Mouse (Mus musculus): ENCODE data around the gene B9d2. TPM values are rescaled to one million over a fixed set of nuclear protein-coding genes. Genes with fewer than 3 reads are reported as not detected.
A peak's percentile ranks its signal among the peaks of the same experiment; 100 is the strongest.

The B9d2 gene
- polyA plus RNA-seq (2012; rRNA removed) = 36.9 and 37.3 TPM in 2 replicates

GRCm38 (mm10) chr7:25680514-25681258 lies at the start of gene B9d2:
Gene B9d2, plus strand, starts transcription at chr7:25680780.
- WGBS = under 1% methylated on average over 46 of the region's 46 CpGs
- H3K4me1 ChIP-seq (ENCODE audit: control insufficient read depth, insufficient read depth, low read length) = peaks cover 6% of the 10 kb centered on the region; the same call in 1 of the 2 replicates
- TF ChIP-seq CTCF (IDR thresholded peaks at IDR 0.05; ENCODE audit: borderline replicate concordance, insufficient read depth, low read depth, low read length) (no peak), POLR2A (IDR thresholded peaks at IDR 0.05; ENCODE audit: borderline replicate concordance, insufficient read depth, low read length) (0 out of 2 replicates have a peak, but pooled peaks have one; percentile 14)
- H3K27ac ChIP-seq (ENCODE audit: insufficient read depth, low read length) = peak within 1 kb of the TSS; percentile 91
- H3K4me3 ChIP-seq (replicated peaks; ENCODE audit: insufficient read depth, low read depth, low read length) = peak within 1 kb of the TSS; percentile 94
- H3K27me3 ChIP-seq (ENCODE audit: control insufficient read depth, insufficient read depth, low read length) = no peaks in the 10 kb centered on the region
- peak; percentile 91 to 95 for DNase-seq

- Histone ChIP-seq H3K4me3 (replicated peaks; ENCODE audit: insufficient read depth, low read depth, low read length) (no peak overlapping the region), H3K27ac (ENCODE audit: insufficient read depth, low read length) (no peak overlapping the region), H3K27me3 (ENCODE audit: control insufficient read depth, insufficient read depth, low read length) (no peaks in the 10 kb centered on the region), H3K4me1 (ENCODE audit: control insufficient read depth, insufficient read depth, low read length) (peaks cover 17% of the 10 kb centered on the region)
- DNase-seq = no peak
- 77% methylated on average over 5 of the region's 5 CpGs for WGBS
- TF ChIP-seq POLR2A (IDR thresholded peaks at IDR 0.05; ENCODE audit: borderline replicate concordance, insufficient read depth, low read length) (no peak), CTCF (IDR thresholded peaks at IDR 0.05; ENCODE audit: borderline replicate concordance, insufficient read depth, low read depth, low read length) (no peak)
Observed at GRCm38 (mm10) chr7:25632679-25633078, 47.9 kb upstream of the B9d2 start.

- no peaks in the 10 kb centered on the region for H3K27me3 ChIP-seq (ENCODE audit: control insufficient read depth, insufficient read depth, low read length)
- TF ChIP-seq CTCF (IDR thresholded peaks at IDR 0.05; ENCODE audit: borderline replicate concordance, insufficient read depth, low read depth, low read length) (no peak), POLR2A (IDR thresholded peaks at IDR 0.05; ENCODE audit: borderline replicate concordance, insufficient read depth, low read length) (no peak)
- no peak overlapping the region for H3K4me3 ChIP-seq (replicated peaks; ENCODE audit: insufficient read depth, low read depth, low read length)
- WGBS = 23% methylated on average over 3 of the region's 3 CpGs
- H3K4me1 ChIP-seq (ENCODE audit: control insufficient read depth, insufficient read depth, low read length) = peaks cover 36% of the 10 kb centered on the region
- DNase-seq = no peak
- H3K27ac ChIP-seq (ENCODE audit: insufficient read depth, low read length) = no peak overlapping the region
Observed at GRCm38 (mm10) chr7:25636373-25636772, 44.2 kb upstream of the B9d2 start.

GRCm38 (mm10) chr7:25637099-25637498 lies 43.5 kb upstream of the B9d2 start:
- Histone ChIP-seq H3K4me1 (ENCODE audit: control insufficient read depth, insufficient read depth, low read length) (peaks cover 36% of the 10 kb centered on the region), H3K4me3 (replicated peaks; ENCODE audit: insufficient read depth, low read depth, low read length) (no peak overlapping the region), H3K27ac (ENCODE audit: insufficient read depth, low read length) (no peak overlapping the region), H3K27me3 (ENCODE audit: control insufficient read depth, insufficient read depth, low read length) (no peaks in the 10 kb centered on the region)
- TF ChIP-seq POLR2A (IDR thresholded peaks at IDR 0.05; ENCODE audit: borderline replicate concordance, insufficient read depth, low read length) (no peak), CTCF (IDR thresholded peaks at IDR 0.05; ENCODE audit: borderline replicate concordance, insufficient read depth, low read depth, low read length) (no peak)
- DNase-seq = no peak
- WGBS = 79% methylated on average over 5 of the region's 5 CpGs

GRCm38 (mm10) chr7:25639754-25640153 lies 40.8 kb upstream of the B9d2 start:
- Histone ChIP-seq H3K4me1 (ENCODE audit: control insufficient read depth, insufficient read depth, low read length) (peaks cover 45% of the 10 kb centered on the region), H3K27ac (ENCODE audit: insufficient read depth, low read length) (peak overlapping the region; percentile 2; the same call in 1 of the 2 replicates), H3K27me3 (ENCODE audit: control insufficient read depth, insufficient read depth, low read length) (no peaks in the 10 kb centered on the region), H3K4me3 (replicated peaks; ENCODE audit: insufficient read depth, low read depth, low read length) (no peak overlapping the region)
- TF ChIP-seq POLR2A (IDR thresholded peaks at IDR 0.05; ENCODE audit: borderline replicate concordance, insufficient read depth, low read length) (no peak), CTCF (IDR thresholded peaks at IDR 0.05; ENCODE audit: borderline replicate concordance, insufficient read depth, low read depth, low read length) (no peak)
- DNase-seq = peak; percentile 64 to 85
- 12% methylated on average over 4 of the region's 4 CpGs for WGBS

GRCm38 (mm10) chr7:25644136-25644535 lies 36.4 kb upstream of the B9d2 start:
- WGBS = 49% methylated on average over 10 of the region's 10 CpGs
- TF ChIP-seq POLR2A (IDR thresholded peaks at IDR 0.05; ENCODE audit: borderline replicate concordance, insufficient read depth, low read length) = no peak
- no peak for TF ChIP-seq CTCF (IDR thresholded peaks at IDR 0.05; ENCODE audit: borderline replicate concordance, insufficient read depth, low read depth, low read length)
- Histone ChIP-seq H3K27ac (ENCODE audit: insufficient read depth, low read length) (no peak overlapping the region), H3K27me3 (ENCODE audit: control insufficient read depth, insufficient read depth, low read length) (no peaks in the 10 kb centered on the region), H3K4me1 (ENCODE audit: control insufficient read depth, insufficient read depth, low read length) (peaks cover 40% of the 10 kb centered on the region), H3K4me3 (replicated peaks; ENCODE audit: insufficient read depth, low read depth, low read length) (no peak overlapping the region)
- no peak for DNase-seq

- H3K27me3 ChIP-seq (ENCODE audit: control insufficient read depth, insufficient read depth, low read length) = no peaks in the 10 kb centered on the region
- peaks cover 35% of the 10 kb centered on the region for H3K4me1 ChIP-seq (ENCODE audit: control insufficient read depth, insufficient read depth, low read length)
- no peak overlapping the region for H3K4me3 ChIP-seq (replicated peaks; ENCODE audit: insufficient read depth, low read depth, low read length)
- TF ChIP-seq POLR2A (IDR thresholded peaks at IDR 0.05; ENCODE audit: borderline replicate concordance, insufficient read depth, low read length) (no peak), CTCF (IDR thresholded peaks at IDR 0.05; ENCODE audit: borderline replicate concordance, insufficient read depth, low read depth, low read length) (no peak)
- 53% methylated on average over 4 of the region's 4 CpGs for WGBS
- H3K27ac ChIP-seq (ENCODE audit: insufficient read depth, low read length) = no peak overlapping the region
- no peak for DNase-seq
Observed at GRCm38 (mm10) chr7:25644631-25645030, 35.9 kb upstream of the B9d2 start.

GRCm38 (mm10) chr7:25645074-25645473 lies 35.5 kb upstream of the B9d2 start:
- TF ChIP-seq CTCF (IDR thresholded peaks at IDR 0.05; ENCODE audit: borderline replicate concordance, insufficient read depth, low read depth, low read length) = no peak
- TF ChIP-seq POLR2A (IDR thresholded peaks at IDR 0.05; ENCODE audit: borderline replicate concordance, insufficient read depth, low read length) = no peak
- WGBS = 12% methylated on average over 14 of the region's 14 CpGs
- Histone ChIP-seq H3K4me3 (replicated peaks; ENCODE audit: insufficient read depth, low read depth, low read length) (no peak overlapping the region), H3K27me3 (ENCODE audit: control insufficient read depth, insufficient read depth, low read length) (no peaks in the 10 kb centered on the region), H3K27ac (ENCODE audit: insufficient read depth, low read length) (no peak overlapping the region), H3K4me1 (ENCODE audit: control insufficient read depth, insufficient read depth, low read length) (peaks cover 30% of the 10 kb centered on the region)
- peak in 1 of 2 experiments; percentile 33 for DNase-seq

Measured in cerebellum, adult 2 months (tissue).